Mouse (Mus musculus) erythroid progenitor cell, adult 5-6 weeks (primary cell): ENCODE results near the gene 1810037I17Rik. TPM values are rescaled to one million over a fixed set of nuclear protein-coding genes. Genes with fewer than 3 reads are reported as not detected.
"Not testable (repeated sequence)": the region's sequence is repeated elsewhere in the genome, so short reads cannot be mapped to it uniquely, and the experiment has no call there.

ENCODE experiments used
- ATAC-seq: replicated peaks from 2 replicates; pipeline ENCODE4 v1.8.0; 2016; ENCODE audit warnings: moderate number of reproducible peaks, mild to moderate bottlenecking, moderate TSS enrichment, inconsistent platforms; ENCODE audit not compliant: poor library complexity, low FRiP score, severe bottlenecking
- total RNA-seq, 2 experiments: library from RNA; stranded (forward) in 1 of 2; stranded (reverse) in 1 of 2; fragments of 150-400 nt in 1 of 2; fragments of 186-747, 209-891 nt in 1 of 2; gene quantifications; 2 replicates each; pipeline versions ENCODE4 v1.2.3 to v1.2.4; 2015 to 2017; ENCODE audit warnings: low replicate concordance in 2 of 2

1810037I17Rik gene
- total RNA-seq, 2 experiments from 2014 or later: 34.5 to 79.6 TPM

- no peak for ATAC-seq
These were observed 856 bp upstream of the 1810037I17Rik start for GRCm38 (mm10) chr3:122923147-122923546.

- ATAC-seq: no peak
These were observed 5.7 kb downstream of the 1810037I17Rik start for GRCm38 (mm10) chr3:122929723-122930122.

- no peak for ATAC-seq
These were observed 8.5 kb downstream of the 1810037I17Rik start for GRCm38 (mm10) chr3:122932466-122932865.

GRCm38 (mm10) chr3:122937176-122937575, 13.2 kb downstream of the 1810037I17Rik start:
- ATAC-seq: not testable (repeated sequence)

GRCm38 (mm10) chr3:122939215-122939614, 15.2 kb downstream of the 1810037I17Rik start:
- no peak for ATAC-seq

- no peak for ATAC-seq
These were observed 19.4 kb downstream of the 1810037I17Rik start for GRCm38 (mm10) chr3:122943387-122943890.

- ATAC-seq: no peak
These were observed 26.1 kb downstream of the 1810037I17Rik start for GRCm38 (mm10) chr3:122950129-122950528.

- ATAC-seq: no peak
These were observed 40.3 kb downstream of the 1810037I17Rik start for GRCm38 (mm10) chr3:122964301-122964700.

- ATAC-seq: no peak
These were observed 44.4 kb downstream of the 1810037I17Rik start for GRCm38 (mm10) chr3:122968391-122968790.

GRCm38 (mm10) chr3:122972126-122972822, 48.3 kb downstream of the 1810037I17Rik start:
- no peak for ATAC-seq

GRCm38 (mm10) chr3:122974833-122975232, 50.8 kb downstream of the 1810037I17Rik start:
- no peak for ATAC-seq

- ATAC-seq: no peak
These were observed 51.4 kb downstream of the 1810037I17Rik start for GRCm38 (mm10) chr3:122975363-122975762.

Other genes with a start within 250 kb of the 1810037I17Rik start
- gene Pde5a, start 195.3 kb upstream of the 1810037I17Rik start, total RNA-seq (2015; ENCODE audit: low replicate concordance): 0.36 and 1.3 TPM in 2 replicates
- 0.39 TPM in 1 of 2 replicates, not detected in the other for gene Pde5a, start 195.3 kb upstream of the 1810037I17Rik start, total RNA-seq (2017; ENCODE audit: low replicate concordance)
- gene Fabp2, start 29.1 kb upstream of the 1810037I17Rik start, total RNA-seq (2015; ENCODE audit: low replicate concordance): not detected in 2 replicates
- gene Fabp2, start 29.1 kb upstream of the 1810037I17Rik start, total RNA-seq (2017; ENCODE audit: low replicate concordance): not detected in 2 replicates
- not detected in 2 replicates for gene Gm10959, start 4.8 kb upstream of the 1810037I17Rik start, total RNA-seq (2015; ENCODE audit: low replicate concordance)
- gene Gm10959, start 4.8 kb upstream of the 1810037I17Rik start, total RNA-seq (2017; ENCODE audit: low replicate concordance): not detected in 2 replicates
- 0.72 and 0.84 TPM in 2 replicates for gene Usp53, start 60.3 kb downstream of the 1810037I17Rik start, total RNA-seq (2015; ENCODE audit: low replicate concordance)
- gene Usp53, start 60.3 kb downstream of the 1810037I17Rik start, total RNA-seq (2017; ENCODE audit: low replicate concordance): 0.76 and 1.4 TPM in 2 replicates
- not detected in 2 replicates for gene Myoz2, start 110.8 kb downstream of the 1810037I17Rik start, total RNA-seq (2015; ENCODE audit: low replicate concordance)
- not detected in 2 replicates for gene Myoz2, start 110.8 kb downstream of the 1810037I17Rik start, total RNA-seq (2017; ENCODE audit: low replicate concordance)